Mouse (Mus musculus) right cerebral cortex, postnatal 10 days (tissue): Measurements from ENCODE around the gene Stk39.

Experiments
- DNase-seq, 2 experiments: peaks; one replicate each; pipeline ENCODE4 v3.0.0; 2021; ENCODE audit warnings: low spot score in 2 of 2

Gene Stk39

DNA sequence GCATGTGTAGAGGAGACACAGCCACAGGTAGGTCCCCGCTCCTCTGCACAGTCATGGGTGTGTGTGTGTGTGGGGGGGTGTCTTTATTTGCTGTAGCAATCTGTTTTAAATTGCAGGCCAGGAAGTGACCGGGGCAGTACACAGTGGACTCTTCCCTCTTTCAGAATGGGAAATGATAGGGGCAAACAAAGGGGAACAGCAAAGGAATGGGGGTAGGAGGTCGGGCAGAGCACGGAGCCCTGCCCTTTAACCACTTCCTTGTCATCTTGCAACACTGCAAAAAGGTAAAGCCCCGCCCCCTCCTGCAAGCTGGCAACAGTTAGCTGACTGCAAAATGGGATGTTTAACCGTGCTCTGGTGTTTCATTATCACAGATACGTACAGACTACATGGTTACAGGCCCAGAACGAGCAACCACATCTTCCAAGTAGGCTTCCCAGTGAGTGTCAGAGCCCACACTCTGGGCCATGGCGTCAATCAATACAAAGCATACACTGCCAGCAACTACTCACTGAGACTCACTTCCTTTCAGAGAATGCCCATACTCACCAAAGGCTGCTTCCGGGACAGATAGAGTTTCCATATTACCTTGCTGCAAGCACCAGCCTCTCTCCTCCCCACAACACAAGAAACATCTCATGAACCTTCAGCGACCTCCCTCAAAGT lies 89.5 kb downstream of the Stk39 start:
- DNase-seq = no peak

DNA sequence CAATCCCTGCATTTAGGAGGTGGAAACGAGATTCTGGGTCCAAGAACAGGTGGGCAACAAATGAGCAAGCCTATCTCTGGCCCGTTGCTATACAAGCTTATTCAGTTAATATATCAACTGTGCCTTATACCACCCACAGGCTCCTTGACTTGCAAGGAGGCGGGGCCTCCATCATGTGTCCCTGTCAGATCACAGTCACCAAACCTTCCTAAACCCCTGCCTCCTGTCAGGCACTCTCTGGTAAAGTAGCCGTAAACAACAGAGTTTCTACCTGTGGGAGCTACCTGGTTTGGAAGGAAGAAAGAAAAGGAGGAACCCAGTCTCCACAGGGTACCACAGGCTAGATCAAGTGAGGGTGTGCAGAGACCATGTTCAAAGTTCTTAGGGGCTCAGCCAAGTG lies 90.2 kb downstream of the Stk39 start:
- no peak for DNase-seq

DNA sequence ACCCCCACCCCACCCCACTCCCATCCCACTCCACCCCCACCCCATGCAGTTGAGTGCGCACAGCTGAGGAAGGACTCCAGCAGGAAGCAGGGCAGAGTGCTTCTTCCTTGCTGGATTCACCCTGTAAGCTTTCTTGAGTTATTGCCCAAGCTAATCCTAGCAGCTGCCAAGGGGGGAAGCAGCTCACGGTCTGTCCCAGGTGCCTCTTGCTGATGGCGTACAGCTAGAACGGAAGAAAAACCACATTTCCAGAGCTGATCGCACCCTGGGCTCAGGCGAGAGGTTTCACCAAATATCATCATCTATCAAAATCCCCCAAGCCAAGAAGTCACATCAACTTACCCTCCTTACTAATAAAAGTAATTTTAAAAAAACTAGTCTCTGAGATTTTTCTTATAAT lies 90.9 kb downstream of the Stk39 start:
- no peak for DNase-seq

DNA sequence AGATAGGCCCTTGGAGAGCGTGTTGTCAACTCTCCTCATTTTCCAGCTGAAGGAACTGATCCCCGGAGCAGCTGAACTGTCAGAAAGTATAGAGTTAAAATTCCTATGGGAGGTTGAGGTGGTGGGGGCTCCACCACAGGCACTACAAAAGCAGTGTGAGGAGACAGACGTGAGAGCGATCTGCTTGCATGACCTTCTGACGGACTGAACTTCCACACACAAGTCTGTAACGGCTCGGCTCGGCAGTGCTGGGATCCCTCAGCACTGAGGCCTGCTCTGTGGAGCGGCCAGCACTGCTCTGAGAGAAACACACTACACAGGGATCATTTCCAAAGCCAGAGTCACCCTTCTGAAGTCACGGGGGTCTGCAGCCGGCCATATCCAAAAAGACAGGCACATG lies 92.4 kb downstream of the Stk39 start:
- no peak for DNase-seq

DNA sequence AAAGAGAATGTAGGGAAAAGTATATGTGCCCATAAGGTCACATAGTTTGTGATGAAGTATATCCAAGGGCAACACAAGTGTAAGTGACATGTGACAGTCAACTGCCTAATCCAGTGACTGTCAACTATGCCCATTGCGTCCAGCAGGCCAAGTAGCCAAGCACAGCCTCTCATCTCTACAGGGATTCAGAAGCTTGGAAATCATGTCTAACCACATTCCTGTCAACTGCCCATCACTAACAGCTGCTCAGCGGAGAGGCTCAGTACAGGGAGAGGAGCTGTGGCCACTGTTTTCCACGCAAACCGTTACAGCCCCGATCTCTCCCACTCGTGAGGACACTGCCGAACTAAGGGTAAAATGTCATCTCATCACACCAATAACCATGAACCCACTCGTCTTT lies 93.7 kb downstream of the Stk39 start:
- DNase-seq = no peak

DNA sequence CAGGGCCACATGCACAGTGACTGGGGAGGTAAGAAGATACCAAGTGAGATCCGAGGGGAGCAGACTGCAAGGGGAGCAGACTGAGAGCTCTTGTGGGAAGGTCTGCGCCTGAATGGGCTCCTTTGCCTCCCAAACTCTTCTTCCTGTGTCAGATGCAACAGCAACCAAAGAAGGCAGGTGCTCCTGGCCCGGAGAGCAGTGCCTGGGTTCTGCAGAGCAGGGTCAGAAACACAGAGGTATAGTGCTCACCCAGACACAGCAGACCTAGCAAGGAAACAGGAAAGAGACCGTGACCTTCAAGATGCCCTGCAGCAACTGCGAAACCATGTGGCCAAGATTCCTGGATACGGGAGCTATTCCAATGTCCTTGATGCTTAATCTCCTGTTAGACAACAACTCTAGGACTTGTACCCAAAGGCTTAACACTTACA lies 94.8 kb downstream of the Stk39 start:
- DNase-seq = no peak

DNA sequence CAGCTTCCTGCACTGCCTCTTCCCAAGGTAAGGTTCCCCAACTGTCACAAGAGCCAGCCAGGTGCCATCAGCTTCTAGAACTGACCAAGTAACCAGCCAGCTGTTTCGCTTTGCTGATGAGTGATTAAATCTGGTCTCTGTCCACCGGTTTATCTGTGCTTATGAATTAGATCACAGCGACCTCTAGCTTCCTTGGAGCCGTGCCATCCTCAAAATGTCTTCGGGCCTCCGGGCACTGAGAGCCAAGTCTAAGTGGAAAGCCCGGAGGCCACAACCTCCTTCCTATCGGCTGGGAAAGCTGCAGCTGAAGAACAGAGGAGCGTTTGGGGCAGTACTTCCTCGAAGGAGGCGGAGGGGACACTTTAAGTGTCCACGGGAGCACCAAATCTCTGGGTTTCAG lies 95.4 kb downstream of the Stk39 start:
- DNase-seq = no peak

DNA sequence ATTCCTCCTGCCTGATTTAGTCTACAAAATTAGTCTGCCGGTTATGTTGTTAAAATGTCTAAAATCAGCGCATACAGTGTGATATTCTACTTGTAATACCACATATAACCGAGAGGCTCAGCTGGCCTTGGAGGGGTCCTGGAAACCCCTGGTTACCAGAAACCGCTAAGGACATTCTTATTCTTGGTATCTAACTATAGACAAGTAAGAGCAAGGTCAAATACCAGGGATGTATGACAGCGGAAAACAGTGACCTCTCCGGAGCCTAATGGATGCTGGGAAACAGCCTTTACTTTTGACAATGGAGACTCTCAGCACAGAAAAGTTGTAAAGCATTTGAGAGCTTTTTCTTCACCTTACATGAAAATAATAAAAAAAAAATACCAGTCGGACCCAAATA lies 97.9 kb downstream of the Stk39 start:
- no peak for DNase-seq

DNA sequence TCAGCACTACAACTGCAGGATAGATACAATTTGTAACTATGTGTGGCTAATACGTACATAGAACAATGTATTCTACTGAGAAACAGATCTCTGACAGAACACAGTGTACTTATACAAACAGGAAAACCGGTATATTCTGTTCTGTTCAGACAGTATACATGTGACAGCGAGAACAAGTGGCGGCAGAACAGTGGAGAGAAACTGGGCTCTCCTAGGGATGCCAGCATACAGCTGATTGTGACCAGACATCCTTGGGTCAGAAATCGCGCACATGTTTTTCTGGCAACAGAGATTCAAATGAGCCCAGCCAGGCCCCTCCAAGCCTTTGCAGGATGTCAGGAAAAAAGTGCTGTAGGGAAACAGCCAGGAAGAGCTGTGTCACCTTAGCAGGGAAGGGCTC lies 100.2 kb downstream of the Stk39 start:
- DNase-seq = no peak

DNA sequence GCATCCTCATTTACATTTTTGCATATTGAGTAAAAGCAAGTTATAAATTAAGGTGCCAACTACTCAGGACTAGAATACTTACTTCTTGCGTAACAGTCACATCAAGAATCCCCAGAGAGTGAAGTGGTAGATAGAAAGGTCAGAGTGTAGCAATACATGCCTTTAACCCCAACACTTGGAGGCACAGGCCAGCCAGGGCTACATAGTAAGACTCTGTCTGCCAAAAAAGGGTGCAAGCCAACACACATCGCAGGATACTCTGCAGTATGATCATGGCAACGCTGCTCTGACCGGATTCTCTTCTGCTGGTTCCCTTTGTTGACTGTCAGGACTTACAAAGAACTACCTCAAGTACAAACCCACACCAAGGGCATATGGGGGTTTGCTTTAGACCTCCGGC lies 101.7 kb downstream of the Stk39 start:
- DNase-seq = no peak

DNA sequence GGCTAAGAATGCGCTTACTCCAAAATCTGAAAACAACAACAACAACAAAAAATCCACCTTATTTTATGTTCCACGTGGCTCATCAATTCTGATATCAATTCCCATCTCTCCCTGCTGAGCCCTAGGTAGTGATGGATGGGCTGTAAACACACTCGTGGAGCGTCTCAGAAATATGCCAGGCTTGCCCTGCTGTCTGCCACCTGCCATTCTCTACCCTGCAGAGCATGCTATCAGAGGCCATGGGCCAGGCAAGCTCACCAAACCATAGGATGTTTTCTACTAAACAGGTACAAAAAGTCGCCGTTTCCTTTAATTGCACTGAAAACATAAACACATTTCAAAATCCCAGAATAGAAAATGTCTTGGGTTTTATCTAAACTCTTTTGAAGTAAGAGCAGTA lies 103.0 kb downstream of the Stk39 start:
- no peak for DNase-seq

DNA sequence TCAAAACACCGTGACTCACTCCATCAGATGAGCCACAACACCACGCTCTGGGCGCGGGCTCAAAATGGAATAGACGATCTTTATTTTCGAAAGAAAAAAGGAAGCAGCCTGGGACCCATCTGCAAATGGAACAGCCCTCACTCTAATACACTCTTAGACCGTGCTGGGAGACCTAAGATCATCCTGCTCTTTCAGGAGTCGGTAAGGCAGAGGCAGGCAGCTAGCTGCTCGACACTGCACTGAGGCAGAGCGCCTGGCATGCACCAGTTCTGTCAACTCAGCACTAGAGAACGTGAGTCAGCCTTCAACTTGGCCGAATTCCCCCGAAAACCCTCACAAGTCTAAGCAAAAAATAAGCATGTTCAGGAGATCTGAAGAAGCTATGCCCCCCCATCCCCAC lies 104.1 kb downstream of the Stk39 start:
- DNase-seq = peak; percentile 51 to 53

DNA sequence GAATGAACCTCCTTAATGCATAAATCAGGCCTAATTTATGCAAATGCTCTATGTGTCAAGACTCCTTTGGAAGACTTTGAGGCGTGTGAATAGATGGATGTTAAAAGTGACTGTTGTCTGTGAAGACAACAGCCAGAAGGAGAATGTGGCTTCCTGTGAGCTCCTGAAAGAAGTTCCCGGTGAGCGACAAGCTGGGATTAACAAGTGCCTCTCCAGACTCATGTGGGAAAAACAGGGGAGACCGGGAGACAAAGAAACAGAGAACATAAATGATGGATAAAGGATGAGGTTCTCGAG lies 105.2 kb downstream of the Stk39 start:
- DNase-seq = no peak

DNA sequence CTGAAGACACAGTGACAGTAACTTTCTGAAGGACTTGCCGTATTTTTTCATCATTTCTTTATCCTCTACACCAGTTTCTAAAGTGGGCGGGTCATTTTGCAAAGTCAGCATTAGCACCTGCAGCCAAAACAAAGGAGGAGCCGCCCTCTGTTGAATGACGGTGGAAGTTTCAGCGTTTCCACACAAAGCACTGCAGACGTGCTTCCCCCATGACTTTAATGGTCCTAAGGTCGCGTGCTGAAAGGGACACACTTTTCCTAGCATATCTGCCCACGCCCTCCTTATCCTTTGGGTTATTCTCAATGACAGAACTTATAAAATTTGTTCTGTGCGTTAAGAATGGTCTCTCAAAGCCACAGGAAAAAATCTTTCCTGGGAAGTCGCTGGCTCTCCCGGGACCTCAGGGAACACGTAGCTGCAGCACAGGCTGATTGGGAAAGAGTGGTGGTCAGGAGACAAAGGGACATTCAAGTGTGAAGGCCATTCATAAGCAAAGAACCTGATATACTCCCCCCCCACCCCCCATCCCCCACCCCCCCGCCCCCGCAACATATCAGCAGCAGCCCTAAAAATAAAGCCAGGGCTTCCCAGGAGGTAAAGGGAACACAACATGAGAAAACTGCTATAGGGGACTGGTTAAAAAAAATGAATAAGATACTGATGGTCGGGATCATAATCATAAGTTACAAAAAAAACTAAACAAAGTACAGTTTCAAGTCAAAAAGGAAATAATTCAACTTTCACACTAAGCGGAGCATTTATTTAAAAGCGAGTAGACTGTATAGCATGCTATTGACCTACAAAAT lies 105.8 kb downstream of the Stk39 start:
- no peak for DNase-seq

DNA sequence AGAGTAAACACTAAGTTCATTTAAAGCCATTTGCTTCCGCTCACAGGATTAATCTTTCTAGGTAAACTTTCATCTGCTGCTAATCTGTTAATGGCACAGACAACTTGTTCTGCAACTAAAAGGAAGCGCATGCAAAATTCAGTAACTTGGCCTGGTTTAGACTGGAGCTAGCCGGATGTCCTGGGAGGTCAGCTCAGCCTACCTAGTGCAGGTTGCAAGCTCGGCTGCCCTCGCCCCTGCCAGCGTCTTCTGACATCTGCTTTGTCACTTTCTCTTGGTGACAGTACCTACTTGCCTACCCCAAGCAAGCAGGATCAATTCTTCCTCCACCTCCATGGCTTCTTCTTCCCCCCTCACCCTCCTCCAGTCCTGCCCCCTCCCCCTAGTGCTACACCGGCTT lies 106.6 kb downstream of the Stk39 start:
- no peak for DNase-seq

DNA sequence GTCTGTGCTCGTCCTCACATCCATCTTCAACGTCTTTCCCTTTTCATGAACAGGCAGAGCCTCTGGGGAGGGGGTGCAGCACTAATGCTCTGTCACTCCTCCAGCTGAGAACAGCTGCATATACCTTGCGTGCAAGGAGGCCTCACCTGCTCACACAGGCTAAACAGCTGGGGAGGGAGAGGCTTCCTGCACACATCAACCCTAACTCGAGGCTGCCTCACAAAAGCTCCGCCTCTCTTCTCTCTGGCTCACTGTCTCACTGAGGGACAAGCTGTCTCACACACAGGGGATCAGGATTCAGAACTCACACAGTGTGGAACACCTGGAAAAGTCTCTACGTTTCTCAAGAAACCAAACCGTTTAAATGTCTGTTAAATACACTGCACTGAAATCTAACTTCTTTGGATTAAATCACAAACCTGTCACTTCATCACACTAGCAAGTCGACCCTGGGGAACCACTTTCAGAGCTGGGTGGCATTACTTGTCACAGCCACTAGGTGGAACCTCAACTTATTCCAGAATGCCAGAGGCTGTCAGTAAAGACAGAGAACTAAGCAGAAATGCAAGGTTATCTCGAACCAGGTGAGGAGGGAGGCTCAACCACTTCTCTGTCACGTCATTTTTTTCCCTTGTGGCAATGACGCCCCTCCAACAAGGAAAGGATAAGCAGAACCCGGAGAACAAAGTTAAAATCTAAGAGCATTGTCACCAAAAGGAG lies 107.7 kb downstream of the Stk39 start:
- DNase-seq = peak; percentile 62 to 72

DNA sequence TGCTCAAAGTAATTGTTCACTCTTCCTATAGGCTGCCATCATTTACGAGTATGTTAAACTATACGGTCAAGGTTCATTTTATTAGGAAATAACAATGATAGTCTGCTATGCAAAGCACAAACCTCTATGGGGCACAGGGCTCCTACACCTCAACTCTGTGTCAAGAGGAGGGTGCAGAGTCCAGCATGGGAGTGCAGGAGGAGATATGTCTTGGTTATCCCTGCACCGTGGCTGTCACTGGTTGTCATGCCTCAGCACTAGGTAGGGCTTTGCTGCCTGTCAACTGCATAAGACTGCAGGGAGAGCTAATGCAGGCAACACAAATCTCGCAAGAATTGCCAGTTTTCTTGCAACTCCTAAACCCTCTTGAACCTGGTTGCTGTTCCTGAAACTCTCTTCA lies 108.9 kb downstream of the Stk39 start:
- DNase-seq = no peak

DNA sequence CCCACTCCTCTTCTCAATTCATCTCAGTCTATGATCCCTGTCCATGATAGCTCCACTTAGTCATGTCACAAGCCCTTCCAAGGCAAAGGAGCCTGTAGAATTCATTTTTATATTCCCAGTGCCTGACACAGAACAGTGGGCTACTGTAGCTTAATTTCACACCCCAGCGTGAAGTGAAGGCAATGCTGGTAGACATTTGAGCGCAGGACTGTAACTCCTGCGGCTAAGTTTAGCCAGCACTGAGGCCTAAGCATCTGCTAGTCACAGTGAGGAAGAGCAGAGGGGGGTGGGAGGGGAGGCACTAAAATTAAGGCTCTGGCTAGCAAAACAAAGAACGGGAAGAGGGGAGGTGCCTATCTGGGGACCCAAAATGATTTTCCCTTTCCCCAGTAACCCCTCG lies 110.4 kb downstream of the Stk39 start:
- peak in 1 of 2 experiments; percentile 43 for DNase-seq

DNA sequence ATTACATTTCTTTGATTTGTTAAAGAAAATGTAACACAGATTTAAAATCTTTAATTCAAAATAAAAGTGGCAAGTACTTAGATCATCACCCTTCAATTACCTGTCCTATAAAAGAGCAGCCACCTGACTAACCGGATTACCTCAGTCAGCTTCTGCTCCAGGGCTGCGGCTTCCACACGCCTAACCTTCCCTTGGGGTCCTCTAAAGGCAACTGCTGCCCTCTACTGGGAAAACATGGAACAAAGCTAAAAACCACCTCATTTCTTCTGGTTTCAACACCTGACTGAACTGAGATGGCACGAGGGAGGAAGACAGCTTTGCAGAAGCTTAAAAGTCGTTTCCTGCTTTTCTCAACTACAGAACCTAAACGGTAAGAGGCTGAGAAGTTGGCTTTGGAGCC lies 121.4 kb downstream of the Stk39 start:
- peak; percentile 75 to 79 for DNase-seq

DNA sequence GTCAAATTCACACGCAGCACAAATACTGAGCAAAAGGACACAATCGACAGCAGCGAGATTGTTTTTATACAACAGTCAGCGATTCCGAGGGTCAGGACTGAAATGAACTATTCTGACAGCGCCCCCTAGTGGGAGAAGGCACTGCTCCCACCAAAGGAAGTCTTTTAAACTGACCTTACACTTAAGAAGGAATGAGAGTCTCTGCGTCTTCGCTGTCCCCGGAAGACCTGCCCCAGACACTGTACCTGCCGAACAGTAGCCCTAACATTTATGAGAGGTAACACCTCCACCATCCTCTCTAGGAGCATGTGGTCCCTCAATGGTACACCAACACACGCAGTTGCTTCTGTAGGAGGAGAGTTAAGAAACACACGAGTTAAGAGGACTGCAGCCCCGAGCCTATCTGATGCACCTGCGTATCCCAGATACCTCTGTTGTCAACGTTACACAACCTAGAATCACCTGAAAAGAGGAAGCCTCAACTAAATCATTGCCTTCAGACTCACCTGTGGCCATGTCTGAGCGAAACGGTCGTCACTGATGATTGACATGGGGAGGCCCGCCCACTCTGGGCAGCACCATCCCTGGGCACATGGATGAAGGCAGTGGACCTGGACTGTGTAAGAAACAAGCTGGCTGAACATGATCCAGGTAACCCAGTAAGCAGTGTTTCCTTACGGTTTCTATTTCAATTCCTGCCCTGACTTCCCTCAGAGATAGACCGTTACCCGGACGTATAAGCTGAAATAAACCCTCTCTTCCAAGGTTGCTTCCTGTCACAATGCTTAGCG lies 122.3 kb downstream of the Stk39 start:
- DNase-seq = peak; percentile 83 to 92

DNA sequence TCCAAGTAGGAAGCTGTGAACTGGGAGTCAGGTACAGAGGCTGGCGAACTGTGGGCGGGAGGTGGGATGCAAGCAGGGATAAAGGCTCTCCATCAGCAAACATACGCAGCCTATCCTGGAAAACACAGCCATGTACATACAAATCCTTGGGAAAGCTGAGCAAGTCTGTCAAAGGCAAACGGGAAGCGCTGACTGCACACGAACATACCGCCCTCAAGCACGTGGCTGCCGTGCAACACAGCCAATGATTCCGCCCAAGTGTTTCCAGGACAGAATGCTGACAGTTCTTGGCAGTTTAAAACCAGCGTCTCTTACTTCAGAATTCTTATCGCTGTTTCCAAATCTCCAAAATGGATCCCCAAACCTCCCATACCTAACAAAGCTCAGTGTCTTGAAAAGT lies 123.1 kb downstream of the Stk39 start:
- DNase-seq = peak in 1 of 2 experiments; percentile 56

DNA sequence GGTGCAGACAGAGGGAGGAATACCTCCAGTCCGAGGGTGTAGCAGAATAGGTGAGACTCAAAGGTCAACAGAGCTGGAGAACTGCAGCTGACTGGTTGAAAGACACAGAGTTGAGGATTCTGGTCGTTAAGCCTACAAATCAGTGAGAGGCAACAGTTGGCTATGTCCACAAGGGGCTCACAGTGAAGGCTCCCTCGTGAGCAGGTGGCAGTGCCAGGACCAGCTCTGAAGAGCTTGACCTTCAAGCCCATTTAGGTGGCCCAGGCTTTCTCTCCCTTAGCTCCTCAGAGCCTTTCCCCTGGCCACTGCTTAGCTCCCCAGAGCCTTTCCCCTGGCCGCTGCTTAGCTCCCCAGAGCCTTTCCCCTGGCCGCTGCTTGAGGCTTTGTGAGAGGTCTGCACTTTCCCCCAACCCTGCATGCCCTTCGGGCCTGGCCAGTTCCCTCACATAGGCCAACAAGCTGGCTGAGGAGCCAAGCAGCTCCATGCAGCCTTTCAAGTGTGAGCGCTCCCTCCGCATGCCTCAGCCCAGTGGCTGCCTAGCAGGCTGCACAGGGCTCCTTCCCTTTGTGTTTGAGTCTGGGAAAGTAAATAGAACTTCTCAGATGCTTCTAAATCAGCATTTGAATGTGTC lies 125.3 kb downstream of the Stk39 start:
- DNase-seq = peak; percentile 65 to 66
